Mouse (Mus musculus): Measurements from ENCODE around the gene Ankrd63.

Ankrd63 gene

DNA sequence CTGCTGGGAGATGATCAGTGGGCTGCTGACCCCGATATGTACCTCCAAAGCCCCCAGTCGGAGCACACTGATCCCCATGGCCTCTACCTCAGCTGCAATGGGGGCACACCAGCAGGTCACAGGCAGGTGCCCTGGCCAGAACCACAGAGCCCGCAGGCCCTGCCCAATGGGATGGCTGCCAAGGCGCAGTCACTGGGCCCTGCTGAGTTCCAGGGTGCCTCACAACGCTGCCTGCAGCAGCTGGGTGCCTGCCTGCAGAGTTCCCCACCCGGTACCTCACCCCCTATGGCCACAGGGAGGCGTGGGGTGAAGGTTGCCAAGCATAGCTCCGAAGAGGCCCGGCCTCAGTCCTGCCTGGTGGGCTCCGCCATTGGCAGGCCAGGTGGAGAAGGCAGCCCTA lies 13.9 kb downstream of the Ankrd63 start:
- no peak for DNase-seq (ENCODE audit: low spot score)

- no peak for DNase-seq (ENCODE audit: low spot score)
Observed at GRCm38 (mm10) chr2:118687791-118688190, 16.0 kb downstream of the Ankrd63 start.

- no peak for DNase-seq (ENCODE audit: low spot score)
Observed at GRCm38 (mm10) chr2:118686693-118687092, 17.1 kb downstream of the Ankrd63 start.

- no peak for DNase-seq (ENCODE audit: low spot score)
Observed at GRCm38 (mm10) chr2:118685088-118685487, 18.7 kb downstream of the Ankrd63 start.

DNA sequence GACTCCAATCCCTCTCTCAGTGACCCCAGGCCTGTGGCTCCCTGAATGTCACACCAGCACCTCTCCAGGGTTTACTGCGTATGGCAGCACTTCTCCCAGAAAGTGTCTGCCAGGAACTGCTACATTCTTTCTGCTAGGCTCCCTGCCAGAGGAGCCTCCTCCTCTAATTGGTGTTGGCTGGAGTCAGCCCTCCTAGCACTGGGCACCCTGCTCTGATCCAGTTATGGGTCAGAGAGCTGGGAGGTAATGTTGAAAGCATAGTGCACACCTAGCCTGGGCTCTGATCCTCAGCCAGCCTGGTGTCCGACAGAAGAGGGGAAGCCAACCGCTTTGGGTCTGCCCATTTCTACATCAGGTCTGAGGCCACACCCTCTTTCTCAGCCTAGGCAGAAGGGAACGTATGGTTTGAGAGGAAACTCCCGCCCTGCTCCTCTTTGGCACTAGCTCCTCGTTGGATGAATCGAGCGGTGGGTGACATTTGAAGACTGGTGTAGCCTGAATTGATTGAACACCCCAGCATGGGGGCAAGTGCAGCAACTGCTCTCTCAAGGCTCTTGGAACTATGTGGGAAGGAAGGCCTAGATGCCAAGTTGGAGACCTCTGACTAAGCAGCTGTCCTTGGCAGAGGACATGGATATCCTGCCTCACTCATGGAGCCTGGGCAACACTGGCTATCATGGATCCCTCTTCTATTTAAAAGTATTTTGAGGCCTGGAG lies 21.1 kb downstream of the Ankrd63 start:
- no peak for DNase-seq (ENCODE audit: low spot score)

DNA sequence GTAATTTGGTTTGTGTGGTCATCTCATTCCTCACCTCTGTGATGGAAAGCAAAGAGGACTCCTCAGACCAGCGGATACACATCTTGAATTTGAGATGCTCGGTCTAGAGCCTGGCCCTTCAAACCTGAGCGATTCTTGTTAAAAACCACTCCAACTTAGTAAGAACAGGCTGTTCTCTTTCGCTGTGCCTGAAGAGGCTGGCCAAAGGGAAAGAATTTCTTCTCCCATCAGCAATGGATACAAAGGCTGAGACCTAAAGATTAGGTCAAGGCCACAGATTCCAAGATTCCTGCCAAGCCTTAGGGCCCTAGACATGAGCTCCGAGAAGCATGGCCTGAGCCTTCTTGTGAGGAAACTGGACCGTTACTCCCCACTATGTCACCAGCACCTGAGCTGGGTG lies 22.8 kb downstream of the Ankrd63 start:
- no peak for DNase-seq (ENCODE audit: low spot score)

DNA sequence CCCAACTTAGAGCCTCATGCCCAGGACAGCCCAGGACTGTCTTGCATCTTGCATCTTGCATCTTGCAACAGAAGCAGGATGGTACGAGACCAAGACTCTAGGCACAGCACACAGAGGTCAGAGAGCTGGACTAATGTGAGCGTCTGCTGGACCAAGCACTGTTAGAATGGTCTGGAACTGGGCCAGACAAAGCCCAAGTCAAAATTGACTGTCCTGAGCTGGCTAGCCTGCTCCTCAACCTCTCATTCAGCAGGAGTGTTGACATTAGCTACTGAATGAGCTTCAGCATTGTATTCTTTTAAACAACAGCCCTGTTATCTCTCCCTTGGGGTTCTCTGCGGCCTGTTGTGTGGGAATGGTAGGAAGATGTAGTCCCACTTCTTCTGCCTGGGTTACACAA lies 24.2 kb downstream of the Ankrd63 start:
- no peak for DNase-seq (ENCODE audit: low spot score)

DNA sequence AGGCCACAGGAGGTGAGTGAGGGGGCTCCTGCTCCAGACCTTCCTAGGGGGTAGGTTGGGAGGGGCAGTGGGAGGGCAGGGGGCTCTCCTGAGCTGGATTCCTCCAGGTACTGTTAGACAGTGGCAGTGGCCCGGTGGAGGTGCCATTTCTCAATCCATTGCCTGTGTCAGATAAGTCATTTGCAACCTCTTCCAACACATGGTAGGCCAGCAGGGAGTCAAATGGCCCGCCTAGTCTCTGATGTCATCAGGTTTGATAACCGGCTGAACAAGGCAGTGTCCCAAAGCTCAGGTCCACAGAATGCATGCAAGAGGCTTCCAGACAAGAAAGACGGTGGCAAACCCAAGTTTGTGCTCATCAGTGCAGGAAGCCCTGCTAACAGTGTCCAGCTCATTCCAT lies 25.9 kb downstream of the Ankrd63 start:
- DNase-seq (ENCODE audit: low spot score), result peak; percentile 61

- peak; percentile 60 for DNase-seq (ENCODE audit: low spot score)
Observed at GRCm38 (mm10) chr2:118676839-118677741, 26.7 kb downstream of the Ankrd63 start.

DNA sequence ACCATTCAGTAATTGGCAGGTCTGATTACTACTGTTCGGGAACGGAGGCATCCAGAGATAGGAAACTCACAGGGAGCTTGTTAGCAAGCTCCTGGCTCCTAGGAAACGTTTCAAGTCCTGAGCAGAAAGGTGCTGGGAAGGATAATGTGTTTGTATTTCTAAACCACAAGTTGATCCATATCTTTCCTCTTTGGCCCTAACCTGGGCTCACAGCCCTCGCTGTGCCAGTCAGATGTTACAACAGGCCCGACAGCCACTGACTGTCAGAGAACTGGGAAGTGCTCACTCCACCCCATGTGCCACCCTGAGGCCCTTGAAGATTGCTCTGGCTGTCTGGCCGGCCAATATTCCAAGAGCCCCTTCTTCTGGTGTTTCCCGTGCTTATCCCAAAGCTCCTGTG lies 29.3 kb downstream of the Ankrd63 start:
- DNase-seq (ENCODE audit: low spot score), result peak; percentile 61

DNA sequence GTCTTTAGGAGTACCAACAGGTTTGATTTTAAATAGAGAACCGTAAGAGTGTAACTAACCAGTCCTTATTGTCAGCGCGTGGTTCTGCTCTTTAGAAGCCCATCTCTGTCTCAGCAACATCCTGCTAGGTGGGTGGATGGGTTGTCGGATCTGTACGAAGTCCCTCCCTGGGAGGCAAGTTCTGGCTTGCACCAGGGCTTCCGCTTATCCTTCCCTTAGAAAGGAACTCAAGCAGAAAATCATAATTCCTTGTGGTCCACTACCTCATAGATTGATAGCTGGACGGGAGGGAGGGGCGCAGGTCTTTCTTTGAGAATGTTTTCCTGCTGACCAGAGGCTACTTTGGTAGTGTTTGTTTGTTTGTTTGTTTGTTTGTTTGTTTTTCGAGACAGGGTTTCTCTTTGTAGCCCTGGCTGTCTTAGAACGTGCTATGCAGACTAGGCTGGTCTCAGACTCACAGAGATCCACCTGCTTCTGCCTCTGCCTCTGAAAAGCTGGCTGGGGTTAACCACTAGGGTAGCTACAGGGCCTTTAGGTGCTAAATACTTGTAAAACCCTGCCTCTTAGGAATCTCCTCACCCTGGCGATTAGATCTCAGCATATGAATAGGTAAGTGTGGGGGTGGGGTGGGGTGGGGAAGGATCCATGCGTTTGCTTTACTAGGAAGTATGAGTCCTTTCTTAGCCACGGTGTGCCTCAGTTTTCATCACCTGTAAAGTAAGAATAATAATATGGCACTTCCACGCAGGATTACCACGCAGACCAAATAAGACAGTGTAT lies 29.9 kb downstream of the Ankrd63 start:
- peak; percentile 57 for DNase-seq (ENCODE audit: low spot score)

DNA sequence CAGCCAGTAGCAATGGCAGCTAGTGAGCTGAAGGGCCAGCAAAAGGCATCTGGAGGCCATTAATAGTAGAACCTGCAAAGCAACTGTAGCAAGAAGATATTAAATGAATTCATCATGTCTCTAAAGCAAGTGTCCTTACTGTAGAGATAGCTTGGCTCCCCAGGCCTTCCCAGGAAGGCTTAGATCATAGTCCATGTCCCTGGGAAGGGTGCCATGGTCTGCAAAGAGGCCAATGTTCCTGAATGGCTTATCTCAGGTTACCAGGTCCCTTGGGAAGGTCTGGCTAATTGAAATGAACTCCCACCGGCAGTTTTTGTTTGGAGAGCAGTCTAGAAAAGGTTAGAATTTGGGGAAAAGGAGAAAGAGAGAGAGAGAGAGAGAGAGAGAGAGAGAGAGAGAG lies 32.0 kb downstream of the Ankrd63 start:
- no peak for DNase-seq (ENCODE audit: low spot score)

GRCm38 (mm10) chr2:118669785-118670184 lies 34.0 kb downstream of the Ankrd63 start:
- DNase-seq (ENCODE audit: low spot score), result no peak

DNA sequence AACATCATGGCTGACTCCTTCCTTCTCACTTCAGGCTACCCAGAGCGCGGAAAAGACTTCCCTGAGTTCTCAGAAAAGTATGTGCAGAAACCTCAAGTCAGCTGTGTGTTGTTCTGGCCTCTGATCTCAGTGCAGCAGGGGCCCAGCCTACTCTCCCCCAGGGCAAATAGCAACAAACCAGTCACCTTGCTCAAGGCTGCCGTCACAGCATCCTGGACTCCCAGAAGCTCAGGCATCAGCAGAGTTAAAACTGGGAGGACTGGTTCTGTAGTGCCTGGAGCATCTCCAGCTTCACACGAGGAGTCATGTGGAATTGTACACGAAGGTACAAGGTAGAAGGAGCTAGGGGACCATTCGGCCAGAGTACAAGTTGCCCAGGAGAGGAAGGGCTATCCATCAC lies 34.5 kb downstream of the Ankrd63 start:
- DNase-seq (ENCODE audit: low spot score), result peak; percentile 35

DNA sequence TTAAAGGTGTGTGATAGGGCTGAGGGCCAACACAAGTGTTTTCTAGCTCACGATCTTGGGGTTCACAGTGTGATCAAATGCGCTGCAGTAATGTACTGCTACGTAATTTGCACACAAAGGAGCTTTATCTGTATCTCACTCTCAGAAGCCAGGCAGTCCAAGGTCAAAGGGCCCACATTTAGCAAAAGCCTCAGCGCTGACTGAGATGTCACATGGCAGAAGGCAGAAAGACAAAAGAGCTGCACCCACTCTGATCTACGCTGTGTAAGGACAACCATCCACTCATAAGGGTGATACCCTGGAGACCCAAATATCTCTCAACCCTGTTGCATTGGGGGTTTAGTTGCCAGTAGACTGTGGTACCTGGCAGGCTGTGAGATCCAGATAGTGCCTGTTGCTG lies 36.6 kb downstream of the Ankrd63 start:
- DNase-seq (ENCODE audit: low spot score), result no peak

DNA sequence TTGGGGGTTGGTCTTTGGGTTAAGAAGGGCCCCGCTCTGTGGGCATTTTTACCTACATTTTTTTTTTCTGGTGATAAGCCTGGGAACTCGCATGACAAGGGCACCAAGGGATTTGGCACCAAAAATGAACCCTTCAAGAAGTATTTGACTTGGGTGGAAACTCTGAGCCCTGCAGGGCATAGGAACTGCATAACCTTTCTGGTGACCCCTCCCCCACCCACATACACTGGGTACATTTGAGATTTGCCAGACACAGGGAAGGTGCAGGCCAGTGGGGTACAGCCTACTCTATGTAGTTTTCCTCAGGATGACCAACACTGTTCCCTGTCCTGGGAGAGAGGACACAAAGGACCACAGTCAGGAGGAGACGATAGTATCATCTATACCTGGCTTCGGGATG lies 38.1 kb downstream of the Ankrd63 start:
- DNase-seq (ENCODE audit: low spot score), result no peak

GRCm38 (mm10) chr2:118664975-118665516 lies 38.7 kb downstream of the Ankrd63 start:
- peak; percentile 40 for DNase-seq (ENCODE audit: low spot score)

GRCm38 (mm10) chr2:118663804-118664766 lies 39.7 kb downstream of the Ankrd63 start:
- DNase-seq (ENCODE audit: low spot score), result peak; percentile 87

DNA sequence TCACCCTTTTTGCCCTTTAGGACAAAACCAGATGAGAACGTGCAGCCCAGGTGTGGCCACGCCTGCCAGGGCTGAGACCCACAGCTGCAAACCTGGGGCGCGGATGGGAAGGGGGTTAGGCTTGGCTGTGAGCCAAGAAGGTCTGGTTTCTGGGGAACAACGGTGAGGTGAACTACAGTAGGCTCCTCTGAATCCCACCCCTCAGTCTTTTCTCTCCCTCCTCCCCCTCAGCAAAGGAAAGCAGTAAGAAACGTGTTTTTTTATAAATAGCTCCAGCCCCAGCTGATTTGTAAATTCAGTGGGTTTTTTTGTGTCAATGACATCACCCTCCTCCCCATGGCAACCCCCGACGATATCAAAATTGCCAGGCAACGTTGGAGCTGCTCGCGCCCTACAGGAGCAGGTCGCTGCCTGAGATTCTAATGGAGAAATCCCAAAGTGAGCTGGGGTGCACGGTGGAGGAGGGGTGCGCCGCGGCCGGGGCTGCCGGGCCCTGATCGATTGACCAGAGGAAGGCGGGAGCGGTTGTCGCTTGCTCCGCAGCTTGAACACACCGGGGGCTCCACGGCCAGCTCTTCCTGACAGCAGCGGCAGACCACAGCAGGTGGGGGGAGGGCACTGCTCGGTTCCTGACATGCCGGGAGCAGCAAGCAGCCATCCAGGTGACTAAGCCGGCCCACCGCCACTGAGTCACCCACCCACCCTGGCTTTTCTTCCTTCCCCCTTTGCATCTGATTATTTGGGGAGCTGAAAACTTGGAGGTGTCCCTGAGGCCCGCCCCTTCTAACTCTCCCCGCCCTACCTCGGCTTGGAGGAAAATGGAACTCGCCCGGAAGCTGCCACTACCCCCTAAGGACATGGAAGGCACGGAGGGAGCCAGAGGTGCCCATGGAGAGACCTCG lies 40.6 kb downstream of the Ankrd63 start, which contains the start of gene Pak6:
Pak6 (plus strand) TSS at position 402 of the 902 bp plus-strand sequence.
- DNase-seq (ENCODE audit: low spot score), result peak; percentile 47

GRCm38 (mm10) chr2:118661891-118662290 lies 41.9 kb downstream of the Ankrd63 start:
- DNase-seq (ENCODE audit: low spot score), result no peak
